Mouse (Mus musculus): ENCODE measurements at regions not wholly inside any gene's neighbourhood (a gene's known extent, or its start where the extent isn't known, plus 50 kb on each side); places are given as distances from the start of the nearest gene placed in this dataset.
A peak's percentile ranks its signal among the peaks of the same experiment; 100 is the strongest.

DNA sequence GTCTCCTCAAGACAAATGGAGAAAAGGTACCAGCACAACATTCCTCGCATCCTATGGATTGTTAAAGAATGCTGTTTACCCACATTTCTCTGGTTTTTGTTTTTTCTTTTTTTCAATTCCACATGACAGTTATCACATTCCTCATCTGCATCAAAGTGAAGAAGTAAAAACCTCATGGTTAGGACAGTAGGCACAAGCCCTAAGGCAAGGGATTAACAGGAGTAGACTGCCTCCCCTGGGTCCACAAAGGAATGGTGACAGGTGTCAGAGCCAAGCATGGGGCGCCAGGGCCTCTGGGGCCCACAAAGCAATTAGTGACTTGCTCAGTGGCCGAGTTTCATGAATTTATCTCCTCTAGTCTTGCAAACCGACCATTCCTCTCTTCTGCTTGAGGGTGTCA is 166.9 kb upstream of the Serp2 start:
- Histone ChIP-seq H3K4me1 (replicated peaks) (no peaks in the 10 kb centered on the region), H3K4me3 (replicated peaks) (no peak overlapping the region), H3K4me2 (no peak overlapping the region), H3K27me3 (no peaks in the 10 kb centered on the region), H3K9ac (no peak overlapping the region), H3K27ac (no peak overlapping the region), H3K9me3 (replicated peaks) (no peaks in the 10 kb centered on the region), H3K36me3 (no peaks in the 10 kb centered on the region)
- WGBS (ENCODE audit: insufficient replicate concordance) = 56% methylated on average over 4 of the region's 4 CpGs
- ATAC-seq (ENCODE audit: low read depth) (no peak), DNase-seq (no peak)

DNA sequence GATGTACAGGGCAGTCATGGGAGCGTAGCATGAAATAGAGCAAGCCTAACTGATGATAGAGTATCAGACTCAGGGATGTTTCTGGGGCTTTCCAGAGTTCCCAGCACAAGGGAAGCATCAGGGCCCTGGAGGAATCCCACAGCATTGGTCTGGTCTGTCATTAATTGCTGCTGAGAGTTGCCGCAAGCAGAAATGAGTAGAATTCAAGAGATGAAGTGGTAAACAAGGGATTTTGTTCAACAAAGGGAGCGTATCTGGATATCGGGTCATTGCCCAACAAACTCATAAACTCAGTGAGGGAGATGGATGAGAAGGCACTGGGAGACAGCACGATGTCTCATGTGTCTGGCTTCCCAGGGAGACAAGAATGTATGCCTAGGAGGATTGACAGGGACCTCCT is 165.6 kb upstream of the Serp2 start:
- Histone ChIP-seq H3K9me3 (replicated peaks) (no peaks in the 10 kb centered on the region), H3K4me2 (no peak overlapping the region), H3K36me3 (no peaks in the 10 kb centered on the region), H3K4me3 (replicated peaks) (no peak overlapping the region), H3K9ac (no peak overlapping the region), H3K4me1 (replicated peaks) (no peaks in the 10 kb centered on the region), H3K27ac (no peak overlapping the region), H3K27me3 (no peaks in the 10 kb centered on the region)
- 81% methylated on average over 5 of the region's 5 CpGs for WGBS (ENCODE audit: insufficient replicate concordance)
- ATAC-seq (ENCODE audit: low read depth) (no peak), DNase-seq (no peak)

DNA sequence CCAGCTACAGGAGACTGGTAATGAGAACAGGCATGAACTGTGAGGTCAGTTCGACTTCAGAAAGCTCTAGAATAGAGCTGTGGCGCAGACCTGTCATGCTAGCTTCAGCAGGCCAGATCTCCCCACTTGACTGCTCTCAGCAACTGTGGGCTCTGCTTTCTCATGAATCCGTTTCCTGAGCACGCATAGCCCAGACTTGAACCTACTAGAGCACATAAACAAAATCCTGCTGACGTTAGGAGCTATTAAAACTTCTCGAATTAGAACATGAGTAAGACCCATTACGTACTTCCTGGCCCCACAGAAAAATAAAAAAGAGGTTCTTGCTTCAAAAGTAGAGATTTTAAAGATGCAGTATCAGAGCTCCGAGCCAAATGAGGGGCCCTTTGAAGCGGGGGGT is 165.1 kb upstream of the Serp2 start:
- 0 out of 2 replicates have a peak, but pooled peaks cover under 1% of the 10 kb centered on the region for H3K4me1 ChIP-seq (replicated peaks)
- 60% methylated on average over 9 of the region's 9 CpGs for WGBS (ENCODE audit: insufficient replicate concordance)

DNA sequence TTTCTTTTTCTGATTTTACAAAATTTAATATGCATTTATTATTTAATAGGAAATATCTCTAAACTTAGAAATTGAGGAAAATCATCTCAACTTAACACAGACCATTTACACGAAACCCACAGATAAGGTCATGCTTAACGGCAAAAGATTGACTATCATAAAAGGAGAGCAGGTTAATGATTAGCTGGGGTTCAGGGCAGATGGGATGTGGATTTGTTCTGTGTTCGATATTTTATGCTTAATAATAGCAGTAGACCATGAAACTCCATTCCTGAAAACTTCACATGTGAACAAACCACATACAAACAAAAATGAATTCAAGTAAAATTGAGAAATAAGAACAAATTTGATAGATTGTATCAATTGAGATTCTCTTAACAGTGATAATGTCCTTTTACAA is 160.4 kb upstream of the Serp2 start:
- no peaks in the 10 kb centered on the region for H3K36me3 ChIP-seq
- H3K9me3 ChIP-seq (replicated peaks) = no peaks in the 10 kb centered on the region
- H3K9ac ChIP-seq = no peak overlapping the region
- no peaks in the 10 kb centered on the region for H3K27me3 ChIP-seq
- no peak overlapping the region for H3K4me3 ChIP-seq (replicated peaks)
- H3K4me2 ChIP-seq = no peak overlapping the region
- 68% methylated on average over 3 of the region's 3 CpGs for WGBS (ENCODE audit: insufficient replicate concordance)
- DNase-seq (no peak), ATAC-seq (ENCODE audit: low read depth) (no peak)
- H3K27ac ChIP-seq = no peak overlapping the region
- H3K4me1 ChIP-seq (replicated peaks) = peaks cover 23% of the 10 kb centered on the region

More for the DNA sequence above, 165.1 kb upstream of the Serp2 start:
- ATAC-seq (ENCODE audit: low read depth) (no peak), DNase-seq (no peak)
- H3K9me3 ChIP-seq (replicated peaks) = no peaks in the 10 kb centered on the region
- no peaks in the 10 kb centered on the region for H3K27me3 ChIP-seq
- no peak overlapping the region for H3K9ac ChIP-seq
- no peak overlapping the region for H3K4me3 ChIP-seq (replicated peaks)
- H3K4me2 ChIP-seq = no peak overlapping the region
- H3K27ac ChIP-seq = no peak overlapping the region
- H3K36me3 ChIP-seq = no peaks in the 10 kb centered on the region

DNA sequence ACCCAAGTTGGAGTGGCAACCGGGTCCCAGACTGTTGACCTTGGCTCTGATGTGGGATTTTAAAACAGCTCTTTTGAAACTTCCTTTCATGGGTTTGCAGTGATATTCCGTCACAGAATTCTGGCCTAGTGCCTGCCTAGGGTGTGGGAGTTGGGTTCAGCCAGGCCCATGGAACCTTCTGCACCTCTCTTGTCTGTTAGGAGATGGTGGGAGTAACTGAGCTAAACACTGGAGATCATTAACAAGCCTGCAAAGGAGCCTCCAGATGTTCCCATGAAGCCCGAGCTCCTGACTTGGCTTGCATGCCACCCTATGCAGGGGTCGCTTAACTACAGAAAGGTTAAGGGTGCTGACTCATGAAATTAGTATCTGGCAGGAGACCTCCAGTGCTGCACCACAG is 158.0 kb upstream of the Serp2 start:
- Histone ChIP-seq H3K9me3 (replicated peaks) (no peaks in the 10 kb centered on the region), H3K4me3 (replicated peaks) (no peak overlapping the region), H3K36me3 (no peaks in the 10 kb centered on the region), H3K27ac (no peak overlapping the region), H3K4me1 (replicated peaks) (peaks cover 23% of the 10 kb centered on the region), H3K9ac (no peak overlapping the region), H3K4me2 (no peak overlapping the region), H3K27me3 (no peaks in the 10 kb centered on the region)
- DNase-seq (no peak), ATAC-seq (ENCODE audit: low read depth) (no peak)
- WGBS (ENCODE audit: insufficient replicate concordance) = 39% methylated on average over 4 of the region's 4 CpGs

DNA sequence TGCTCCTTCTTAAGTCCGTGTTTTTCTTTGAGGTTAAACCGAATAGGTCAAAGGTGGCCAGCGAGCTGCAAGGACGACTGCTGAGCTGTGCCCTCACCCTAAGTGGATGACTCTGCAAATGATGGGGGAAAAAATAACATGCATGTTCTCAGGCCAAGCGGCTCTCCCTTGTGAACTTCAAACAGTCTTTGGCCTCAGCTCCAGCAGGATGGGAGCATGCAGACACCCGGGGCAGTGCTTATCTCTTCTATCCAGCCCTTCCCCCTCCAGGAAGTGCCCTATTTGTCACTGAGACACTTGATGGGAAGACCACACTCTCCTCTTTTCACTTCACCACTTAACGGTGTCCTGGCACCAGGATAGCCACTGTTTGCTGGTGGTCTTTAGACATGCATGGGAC is 157.3 kb upstream of the Serp2 start:
- no peak overlapping the region for H3K9ac ChIP-seq
- DNase-seq (peak; percentile 24), ATAC-seq (ENCODE audit: low read depth) (peak; percentile 26; the same call in 1 of the 2 replicates)
- H3K4me3 ChIP-seq (replicated peaks) = no peak overlapping the region
- H3K36me3 ChIP-seq = no peaks in the 10 kb centered on the region
- H3K4me1 ChIP-seq (replicated peaks) = peaks cover 23% of the 10 kb centered on the region
- H3K27me3 ChIP-seq = no peaks in the 10 kb centered on the region
- H3K4me2 ChIP-seq = no peak overlapping the region
- WGBS (ENCODE audit: insufficient replicate concordance) = 8% methylated on average over 7 of the region's 7 CpGs
- no peaks in the 10 kb centered on the region for H3K9me3 ChIP-seq (replicated peaks)
- H3K27ac ChIP-seq = no peak overlapping the region

DNA sequence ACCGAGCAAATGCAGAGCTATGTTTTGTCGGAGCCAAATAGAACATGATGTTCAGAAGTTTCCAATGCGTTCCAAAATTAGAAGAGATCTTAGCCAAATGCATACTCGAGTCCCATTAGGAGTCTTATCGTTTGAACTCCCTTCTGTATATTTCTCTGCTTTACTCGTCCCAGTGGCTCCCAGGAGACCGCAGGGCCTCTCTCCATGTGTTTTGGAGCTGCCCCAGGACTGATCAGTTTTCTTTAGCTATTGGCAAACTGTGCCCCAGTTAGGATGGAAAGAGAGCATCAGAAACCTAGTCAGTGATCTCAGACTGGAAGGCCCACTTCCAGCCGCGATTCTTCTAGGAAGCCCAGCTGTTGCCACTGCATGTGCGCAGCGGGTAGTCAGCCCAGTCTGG is 152.0 kb upstream of the Serp2 start:
- Histone ChIP-seq H3K9me3 (replicated peaks) (no peaks in the 10 kb centered on the region), H3K27ac (no peak overlapping the region), H3K4me2 (no peak overlapping the region), H3K4me3 (replicated peaks) (no peak overlapping the region), H3K27me3 (no peaks in the 10 kb centered on the region), H3K4me1 (replicated peaks) (peaks cover 6% of the 10 kb centered on the region), H3K9ac (no peak overlapping the region), H3K36me3 (no peaks in the 10 kb centered on the region)
- ATAC-seq (ENCODE audit: low read depth) (no peak), DNase-seq (no peak)
- WGBS (ENCODE audit: insufficient replicate concordance) = 80% methylated on average over 11 of the region's 11 CpGs

DNA sequence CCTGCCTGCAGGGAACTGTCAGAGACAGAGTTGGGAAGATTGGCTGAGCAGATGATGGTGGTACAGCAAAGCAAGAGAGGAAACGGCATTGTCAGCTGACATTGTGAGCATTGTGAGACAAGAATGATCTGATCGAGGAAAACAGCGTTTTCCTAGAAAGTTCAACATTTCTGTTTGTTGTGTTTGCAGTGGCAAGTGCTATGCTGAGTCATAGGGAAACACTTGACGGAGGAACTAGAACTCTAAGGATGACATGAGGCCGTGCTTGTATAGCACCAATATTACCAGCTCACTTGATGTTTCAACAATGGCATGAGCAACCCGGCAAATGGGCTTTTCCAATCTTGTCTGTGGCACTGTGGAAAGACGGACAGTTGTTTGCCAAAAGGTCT is 146.7 kb upstream of the Serp2 start:
- no peaks in the 10 kb centered on the region for H3K36me3 ChIP-seq
- H3K27me3 ChIP-seq = no peaks in the 10 kb centered on the region
- H3K9me3 ChIP-seq (replicated peaks) = no peaks in the 10 kb centered on the region
- H3K9ac ChIP-seq = no peak overlapping the region
- no peak overlapping the region for H3K4me2 ChIP-seq
- peaks cover 26% of the 10 kb centered on the region for H3K4me1 ChIP-seq (replicated peaks)
- H3K4me3 ChIP-seq (replicated peaks) = no peak overlapping the region
- ATAC-seq (ENCODE audit: low read depth) (no peak), DNase-seq (no peak)
- H3K27ac ChIP-seq = no peak overlapping the region
- WGBS (ENCODE audit: insufficient replicate concordance) = 47% methylated on average over 7 of the region's 7 CpGs

DNA sequence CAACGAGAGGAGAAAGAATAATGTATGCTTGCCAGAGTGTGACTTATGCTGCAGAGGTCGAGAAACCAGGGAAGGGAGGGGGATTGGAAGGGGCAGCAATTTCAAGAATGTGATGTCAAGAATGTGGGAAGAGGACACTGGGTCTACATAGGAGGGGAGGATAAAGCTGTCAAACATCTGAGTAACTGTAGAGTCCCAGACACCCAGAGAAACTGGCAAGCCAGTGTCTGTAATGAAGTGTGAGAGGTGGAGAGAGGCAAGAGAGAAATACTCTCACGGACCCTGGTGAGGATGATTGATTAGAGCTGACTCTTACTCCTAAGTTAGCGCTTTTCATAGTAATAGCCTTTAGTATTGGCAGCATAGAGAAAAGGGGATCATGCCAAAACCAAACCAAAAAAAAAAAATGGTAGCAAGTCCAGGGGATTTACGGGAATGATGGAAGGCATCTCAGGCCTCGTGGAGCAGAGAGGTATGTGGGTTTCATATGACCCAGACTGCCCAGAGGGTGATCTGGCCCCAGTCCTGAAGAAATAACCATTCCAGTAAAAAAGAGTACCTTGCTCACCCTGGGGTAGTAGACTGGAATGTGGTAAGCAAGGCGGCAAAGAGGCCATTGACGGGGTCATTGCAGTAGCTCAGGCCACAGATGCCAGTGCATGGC is 146.2 kb upstream of the Serp2 start:
- Histone ChIP-seq H3K9ac (no peak overlapping the region), H3K27ac (peak overlapping the region; percentile 43; the same call in 1 of the 2 replicates), H3K4me2 (no peak overlapping the region), H3K9me3 (replicated peaks) (no peaks in the 10 kb centered on the region), H3K4me3 (replicated peaks) (no peak overlapping the region), H3K27me3 (no peaks in the 10 kb centered on the region), H3K4me1 (replicated peaks) (peaks cover 31% of the 10 kb centered on the region), H3K36me3 (no peaks in the 10 kb centered on the region)
- DNase-seq = no peak
- ATAC-seq (ENCODE audit: low read depth) = no peak
- WGBS (ENCODE audit: insufficient replicate concordance) = 50% methylated on average over 8 of the region's 8 CpGs

DNA sequence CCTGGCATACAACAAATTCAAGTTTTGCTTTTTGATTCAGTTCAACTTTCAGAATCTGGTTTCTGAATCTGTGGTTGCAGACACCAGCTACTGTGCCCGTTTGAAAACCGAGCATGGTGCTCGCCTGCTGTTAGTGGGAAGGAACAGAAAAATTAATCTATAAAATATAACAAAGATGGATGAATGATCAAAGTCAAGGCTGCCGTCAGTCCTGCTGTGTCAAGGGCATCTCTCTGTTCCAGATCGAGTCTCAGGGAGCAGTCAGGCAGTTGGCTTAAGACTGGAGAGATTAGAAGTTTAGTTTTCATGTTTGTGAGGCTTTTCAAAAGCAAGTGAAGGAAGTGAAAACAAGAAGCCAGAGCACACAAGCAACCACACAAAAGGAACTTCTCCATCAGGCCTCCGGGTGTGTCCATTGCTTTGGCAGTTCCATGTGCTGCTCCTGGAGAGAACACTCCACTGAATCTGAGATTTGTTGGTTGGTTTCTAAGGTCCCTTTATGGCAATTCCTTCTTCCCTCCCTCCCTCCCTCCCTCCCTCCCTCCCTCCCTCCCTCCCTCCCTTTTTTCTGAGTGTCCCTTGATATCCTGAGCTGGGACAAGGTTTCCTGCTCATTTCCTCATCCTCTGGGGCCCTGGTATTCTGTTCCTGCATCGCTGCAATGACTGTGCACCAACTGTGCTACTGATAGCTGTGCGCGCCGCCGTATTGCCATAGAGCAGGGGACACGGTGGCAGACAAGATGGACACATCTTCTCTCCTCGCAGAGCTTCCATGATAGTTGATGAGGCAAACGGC is 145.4 kb upstream of the Serp2 start:
- Histone ChIP-seq H3K36me3 (no peaks in the 10 kb centered on the region), H3K4me2 (no peak overlapping the region), H3K27me3 (no peaks in the 10 kb centered on the region), H3K4me1 (replicated peaks) (peaks cover 34% of the 10 kb centered on the region), H3K9me3 (replicated peaks) (no peaks in the 10 kb centered on the region), H3K9ac (no peak overlapping the region), H3K4me3 (replicated peaks) (no peak overlapping the region), H3K27ac (peak overlapping the region; percentile 43; the same call in 1 of the 2 replicates)
- no peak for DNase-seq
- no peak for ATAC-seq (ENCODE audit: low read depth)
- WGBS (ENCODE audit: insufficient replicate concordance) = 15% methylated on average over 14 of the region's 14 CpGs

DNA sequence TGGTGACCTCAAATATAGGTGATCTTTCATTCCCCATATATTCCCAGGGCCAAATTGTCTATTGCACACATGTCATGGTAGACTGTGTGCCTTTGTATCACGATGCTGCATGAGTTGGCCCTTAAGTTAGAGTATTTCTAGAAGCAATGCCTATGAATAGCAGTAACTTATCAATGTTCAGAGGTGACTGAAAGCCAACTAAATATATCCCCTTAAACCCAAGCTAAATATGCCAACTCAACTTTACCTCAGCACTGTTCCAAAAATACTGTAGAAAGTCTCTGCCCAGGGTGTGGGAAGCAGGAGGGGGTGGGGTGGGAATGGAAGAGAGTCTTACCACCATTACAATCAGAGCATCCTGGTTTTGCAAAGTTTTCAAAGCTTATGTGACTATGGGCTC is 144.6 kb upstream of the Serp2 start:
- no peaks in the 10 kb centered on the region for H3K36me3 ChIP-seq
- WGBS (ENCODE audit: insufficient replicate concordance) = 46% methylated on average over 1 of the region's 1 CpGs
- H3K9me3 ChIP-seq (replicated peaks) = no peaks in the 10 kb centered on the region
- H3K4me2 ChIP-seq = no peak overlapping the region
- DNase-seq = no peak
- H3K4me3 ChIP-seq (replicated peaks) = no peak overlapping the region
- peaks cover 42% of the 10 kb centered on the region for H3K4me1 ChIP-seq (replicated peaks)
- ATAC-seq (ENCODE audit: low read depth) = no peak
- H3K27ac ChIP-seq = no peak overlapping the region
- H3K27me3 ChIP-seq = no peaks in the 10 kb centered on the region
- no peak overlapping the region for H3K9ac ChIP-seq

DNA sequence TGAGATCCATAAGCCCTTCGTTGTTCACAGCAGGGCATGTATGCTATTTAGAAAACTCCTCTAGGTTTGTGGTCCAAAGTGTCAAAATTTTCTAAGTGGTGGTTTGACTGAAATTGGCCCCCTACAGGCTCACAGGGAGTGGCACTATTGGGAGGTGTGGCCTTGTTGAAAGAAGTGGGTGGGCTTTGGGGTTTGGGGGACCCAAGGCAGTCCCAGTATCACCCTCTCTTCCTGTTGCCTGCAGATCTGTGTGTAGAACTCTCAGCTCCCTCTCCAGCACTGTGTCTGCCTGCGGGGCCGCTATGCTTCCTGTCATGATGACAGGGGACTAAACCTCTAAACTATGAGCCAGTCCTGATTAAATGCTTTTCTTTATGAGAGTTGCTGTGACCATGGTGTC is 144.1 kb upstream of the Serp2 start:
- Histone ChIP-seq H3K4me1 (replicated peaks) (peaks cover 47% of the 10 kb centered on the region), H3K27ac (no peak overlapping the region), H3K36me3 (no peaks in the 10 kb centered on the region), H3K27me3 (no peaks in the 10 kb centered on the region), H3K4me3 (replicated peaks) (no peak overlapping the region), H3K9me3 (replicated peaks) (no peaks in the 10 kb centered on the region), H3K4me2 (no peak overlapping the region), H3K9ac (no peak overlapping the region)
- WGBS (ENCODE audit: insufficient replicate concordance) = 22% methylated on average over 3 of the region's 3 CpGs
- ATAC-seq (ENCODE audit: low read depth) (no peak), DNase-seq (no peak)

Measured in liver, embryonic 13.5 days (tissue).